Mouse (Mus musculus) heart, postnatal 0 days (tissue): ENCODE data around the gene Fgfr2. TPM values are rescaled to one million over a fixed set of nuclear protein-coding genes. Genes with fewer than 3 reads are reported as not detected.

Experiments used
- ATAC-seq: fragments of 200-750 bp; cut with Nextera tagmentation; 2 replicates; pipeline ENCODE4 v1.8.0; 2017; ENCODE audit warnings: low read depth, moderate number of reproducible peaks, moderate library complexity; ENCODE audit not compliant: insufficient read depth
- DNase-seq: peaks from one replicate; pipeline ENCODE4 v3.0.0-alpha.2; 2016; ENCODE audit warnings: low spot score
- H3K27ac ChIP-seq: fragments of 300-500 bp; sonication (generic); 2 replicates; pipeline ENCODE4 v1.5.1; 2014; ENCODE audit warnings: low read depth, mild to moderate bottlenecking
- H3K27me3 ChIP-seq: fragments of 300-500 bp; sonication (generic); 2 replicates; pipeline ENCODE4 v1.6.1; 2014; ENCODE audit warnings: low read length, mixed read lengths; ENCODE audit not compliant: control insufficient read depth, insufficient read depth
- H3K36me3 ChIP-seq: fragments of 300-500 bp; sonication (generic); replicated peaks from 2 replicates; pipeline ENCODE4 v1.6.1; 2014; ENCODE audit warnings: low read length, mixed read lengths; ENCODE audit not compliant: control insufficient read depth, insufficient read depth
- H3K4me1 ChIP-seq: fragments of 300-500 bp; sonication (generic); 2 replicates; pipeline ENCODE4 v1.6.1; 2014; ENCODE audit warnings: antibody characterized with exemption; ENCODE audit not compliant: control insufficient read depth, insufficient read depth
- H3K4me2 ChIP-seq: fragments of 300-500 bp; sonication (generic); 2 replicates; pipeline ENCODE4 v1.6.1; 2014; ENCODE audit warnings: low read depth, mild to moderate bottlenecking, low read length, moderate library complexity
- H3K4me3 ChIP-seq: fragments of 300-500 bp; sonication (generic); 2 replicates; pipeline ENCODE4 v1.5.1; 2014; ENCODE audit warnings: low read depth, low read length
- H3K9ac ChIP-seq: fragments of 300-500 bp; sonication (generic); replicated peaks from 2 replicates; pipeline ENCODE4 v1.6.1; 2014; ENCODE audit warnings: low read depth, low read length, mixed read lengths
- H3K9me3 ChIP-seq: fragments of 300-500 bp; sonication (generic); replicated peaks from 2 replicates; pipeline ENCODE4 v1.6.1; 2016; ENCODE audit warnings: low read length; ENCODE audit not compliant: control insufficient read depth
- CTCF ChIP-seq: IDR thresholded peaks from 2 replicates; pipeline ENCODE4 v1.5.1; 2016; ENCODE audit warnings: antibody characterized with exemption, control low read depth, low read depth
- EP300 ChIP-seq: IDR thresholded peaks from 2 replicates; pipeline ENCODE4 v1.6.1; 2016; ENCODE audit warnings: antibody characterized with exemption, low read depth
- WGBS: fragments of 180-500 bp; shearing (Covaris S2); extraction: QIAGEN DNeasy Blood & Tissue Kit; methylation state at CpG from one replicate; pipeline ENCODE4 v1.1.7; 2014; 5-methylcytosine and 5-hydroxymethylcytosine counted together
- polyA plus RNA-seq: library from polyadenylated mRNA; unstranded; fragments of >200 nt; fragmentation: Nextera tagmentation; extraction: Ambion mirVana; gene quantifications from 2 replicates; pipeline ENCODE4 v1.2.1, GENCODE M21; 2015
- total RNA-seq: library from RNA; depleted of rRNA; stranded (reverse); fragments of >200 nt; gene quantifications from 2 replicates; pipeline ENCODE4 v1.2.3, GENCODE M21; 2014; ENCODE audit warnings: low replicate concordance

Gene Fgfr2
- total and polyA plus RNA-seq, 2 experiments from 2014 or later, result 3.8 to 11.5 TPM

DNA sequence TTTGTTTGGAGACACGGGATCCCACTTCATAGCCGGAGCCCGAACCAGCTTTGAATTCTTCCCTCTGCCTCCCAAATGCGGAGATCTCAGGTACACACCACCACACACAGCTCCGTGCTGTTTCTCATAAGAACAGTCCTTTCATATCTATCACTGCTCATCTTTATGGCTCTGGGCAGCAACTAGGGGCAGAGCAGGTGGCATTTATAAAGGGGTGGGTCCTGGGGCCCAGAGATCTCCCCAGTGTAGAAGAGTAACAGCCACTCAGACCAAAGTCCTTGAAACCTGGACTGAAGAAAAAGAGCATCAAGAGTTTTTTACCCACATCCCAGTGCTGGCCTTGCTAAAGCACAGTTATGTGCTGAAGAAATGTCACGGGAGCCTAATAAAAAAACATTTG is 542.6 kb downstream of the Fgfr2 start:
- no peak overlapping the region for H3K4me2 ChIP-seq
- ATAC-seq, result no peak
- H3K4me3 ChIP-seq, result no peak overlapping the region
- H3K27me3 ChIP-seq, result no peaks in the 10 kb centered on the region
- H3K9ac ChIP-seq, result no peak overlapping the region
- H3K9me3 ChIP-seq, result no peaks in the 10 kb centered on the region
- H3K4me1 ChIP-seq, result 0 out of 2 replicates have a peak, but pooled peaks cover 6% of the 10 kb centered on the region
- no peak for TF ChIP-seq EP300
- no peak for TF ChIP-seq CTCF
- no peaks in the 10 kb centered on the region for H3K36me3 ChIP-seq
- no peak overlapping the region for H3K27ac ChIP-seq
- DNase-seq, result no peak
- WGBS, result 58% methylated on average over 6 of the region's 6 CpGs

DNA sequence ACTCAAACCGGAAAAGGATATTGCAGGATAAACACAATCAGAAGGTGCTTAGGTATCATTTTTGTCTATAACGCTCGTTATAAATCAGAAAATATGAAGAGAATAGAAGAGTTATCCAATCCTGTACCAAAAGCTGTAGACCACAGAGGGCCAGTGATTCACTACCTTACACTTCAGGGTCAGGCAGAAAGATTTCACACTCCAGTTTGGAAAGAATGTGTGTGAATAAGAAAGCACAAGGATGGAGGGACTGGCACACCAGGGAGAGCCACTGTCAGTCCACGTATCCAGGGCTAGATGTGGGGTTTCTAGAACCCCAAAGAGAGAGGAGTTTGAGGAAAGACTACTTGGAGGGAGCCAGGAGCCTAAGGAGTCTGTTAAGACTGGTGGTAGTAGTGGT is 546.3 kb downstream of the Fgfr2 start:
- H3K36me3 ChIP-seq, result no peaks in the 10 kb centered on the region
- no peaks in the 10 kb centered on the region for H3K9me3 ChIP-seq
- DNase-seq, result no peak
- H3K27ac ChIP-seq, result peak overlapping the region; percentile 96
- H3K4me3 ChIP-seq, result peak overlapping the region; percentile 61; the same call in 1 of the 2 replicates
- H3K4me1 ChIP-seq, result peaks cover 22% of the 10 kb centered on the region
- ATAC-seq, result no peak
- WGBS, result 43% methylated on average over 4 of the region's 4 CpGs
- peak overlapping the region; percentile 22; the same call in 1 of the 2 replicates for H3K9ac ChIP-seq
- TF ChIP-seq EP300, result no peak
- no peak for TF ChIP-seq CTCF
- no peaks in the 10 kb centered on the region for H3K27me3 ChIP-seq
- H3K4me2 ChIP-seq, result peak overlapping the region; percentile 72; the same call in 1 of the 2 replicates

DNA sequence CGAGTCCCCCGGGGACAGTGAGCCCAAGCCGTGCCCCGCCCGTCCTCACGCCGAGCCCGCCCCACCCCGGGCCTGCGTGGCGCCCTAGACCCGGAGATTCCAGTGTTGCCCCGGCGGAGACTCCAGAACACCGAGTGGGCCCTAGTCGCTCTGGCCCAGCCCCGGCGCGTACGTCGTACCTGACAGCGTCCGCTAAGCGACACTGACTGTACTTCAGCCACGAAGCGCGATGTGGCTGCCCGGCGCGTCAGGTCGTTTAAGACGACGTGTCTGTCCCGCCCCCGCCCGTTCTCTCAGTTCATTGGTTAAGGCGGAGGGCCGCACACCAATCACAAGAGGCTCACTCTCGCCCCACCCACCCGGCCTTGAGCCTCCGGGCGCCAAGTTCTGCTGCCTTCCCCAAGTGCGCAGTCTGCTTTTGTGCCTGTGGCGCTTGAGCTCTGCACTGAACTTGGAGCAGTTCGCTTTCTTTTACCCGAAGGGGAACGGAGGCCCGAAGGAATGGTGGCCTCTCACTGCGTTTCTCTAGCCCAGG is 547.0 kb downstream of the Fgfr2 start, which contains the start of gene Oat:
Gene Oat, minus strand, starts transcription at position 283 of the 535 bp plus-strand sequence.
- ATAC-seq, result peak; percentile 97

DNA sequence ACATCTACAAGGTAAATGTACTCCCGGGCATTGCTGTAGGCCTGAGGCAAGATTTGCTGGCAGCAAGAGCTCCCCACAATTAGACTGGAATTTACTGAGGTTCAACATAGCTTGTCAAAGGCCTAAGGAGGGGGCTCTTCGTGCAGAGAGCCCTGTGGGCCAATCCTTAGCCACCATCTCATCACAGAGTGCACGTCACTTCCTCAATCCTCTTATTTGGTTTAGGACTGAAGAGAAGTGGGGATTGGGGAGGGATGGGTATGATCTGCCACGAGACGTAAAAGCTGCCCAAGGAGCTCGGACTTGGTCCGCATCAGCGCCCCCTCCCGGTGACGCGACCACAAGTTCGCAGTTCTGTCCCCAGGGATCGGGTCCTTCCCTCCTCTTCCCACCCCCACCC is 547.5 kb downstream of the Fgfr2 start:
- under 1% methylated on average over 13 of the region's 13 CpGs for WGBS
- TF ChIP-seq CTCF (peak; percentile 57), EP300 (no peak)
- Histone ChIP-seq H3K4me1 (peaks cover 33% of the 10 kb centered on the region), H3K4me2 (peak overlapping the region; percentile 72), H3K9ac (peak overlapping the region; percentile 69), H3K9me3 (no peaks in the 10 kb centered on the region), H3K27me3 (no peaks in the 10 kb centered on the region), H3K36me3 (no peaks in the 10 kb centered on the region), H3K27ac (peak overlapping the region; percentile 96), H3K4me3 (peak overlapping the region; percentile 61)
- ATAC-seq (peak; percentile 87), DNase-seq (peak; percentile 96)

More for the DNA sequence above, 547.0 kb downstream of the Fgfr2 start, which contains the start of gene Oat:
- Histone ChIP-seq H3K27me3 (no peaks in the 10 kb centered on the region), H3K9me3 (no peaks in the 10 kb centered on the region), H3K27ac (peak within 1 kb of the TSS; percentile 96), H3K36me3 (no peaks in the 10 kb centered on the region), H3K4me1 (peaks cover 28% of the 10 kb centered on the region), H3K9ac (peak within 1 kb of the TSS; percentile 69), H3K4me3 (peak within 1 kb of the TSS; percentile 61), H3K4me2 (peak within 1 kb of the TSS; percentile 72)
- WGBS, result 1% methylated on average over 49 of the region's 49 CpGs
- DNase-seq, result peak; percentile 97
- TF ChIP-seq CTCF, result no peak; the same call in 1 of the 2 replicates
- no peak for TF ChIP-seq EP300

DNA sequence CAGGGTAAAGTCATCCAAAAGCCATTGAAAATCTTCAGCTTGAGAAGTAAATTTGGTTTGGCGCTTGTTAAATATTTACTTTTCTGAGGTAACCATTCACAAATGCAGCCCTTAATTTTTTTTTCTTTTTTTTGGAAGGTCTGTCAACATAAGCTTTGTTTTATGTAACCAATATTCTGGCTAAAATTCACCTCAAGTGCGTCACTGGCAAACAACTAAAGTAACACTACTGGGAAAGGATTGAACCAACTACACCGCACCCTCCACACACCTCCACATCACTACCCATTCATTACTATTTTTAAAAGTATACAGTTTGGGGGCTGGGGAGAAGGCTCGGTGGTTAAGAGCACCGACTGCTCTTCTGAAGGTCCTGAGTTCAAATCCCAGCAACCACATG is 548.5 kb downstream of the Fgfr2 start:
- ATAC-seq, result no peak
- H3K9me3 ChIP-seq, result no peaks in the 10 kb centered on the region
- no peaks in the 10 kb centered on the region for H3K27me3 ChIP-seq
- WGBS, result 80% methylated on average over 5 of the region's 5 CpGs
- H3K36me3 ChIP-seq, result peaks cover 6% of the 10 kb centered on the region
- no peak overlapping the region for H3K4me2 ChIP-seq
- no peak overlapping the region for H3K9ac ChIP-seq
- peaks cover 40% of the 10 kb centered on the region for H3K4me1 ChIP-seq
- no peak for DNase-seq
- no peak overlapping the region for H3K4me3 ChIP-seq
- TF ChIP-seq CTCF (no peak), EP300 (no peak)
- H3K27ac ChIP-seq, result no peak overlapping the region

DNA sequence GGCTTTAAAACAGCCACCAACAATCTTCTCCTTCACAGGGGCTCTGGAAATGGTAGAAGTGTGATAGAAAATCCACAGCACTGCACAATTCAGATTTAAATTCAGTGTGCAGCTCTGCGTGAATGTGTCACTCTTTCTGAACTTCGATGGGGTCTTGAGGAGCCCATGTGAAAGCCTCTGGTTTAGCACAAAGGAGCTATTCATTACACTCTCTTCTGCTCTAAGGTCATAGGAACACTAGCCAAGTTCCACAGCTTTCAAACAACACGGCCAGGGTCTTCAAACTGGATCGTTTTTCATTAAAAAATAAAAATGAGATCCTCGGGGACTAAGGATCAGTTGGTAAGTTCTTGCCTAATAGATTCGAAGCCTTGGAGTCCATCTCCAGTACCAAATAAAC is 549.9 kb downstream of the Fgfr2 start:
- Histone ChIP-seq H3K4me2 (no peak overlapping the region), H3K4me1 (peaks cover 41% of the 10 kb centered on the region), H3K27me3 (no peaks in the 10 kb centered on the region), H3K9ac (no peak overlapping the region), H3K4me3 (no peak overlapping the region), H3K36me3 (peaks cover 20% of the 10 kb centered on the region), H3K9me3 (no peaks in the 10 kb centered on the region), H3K27ac (peak overlapping the region; percentile 21; the same call in 1 of the 2 replicates)
- DNase-seq, result no peak
- 70% methylated on average over 6 of the region's 6 CpGs for WGBS
- ATAC-seq, result no peak
- TF ChIP-seq EP300, result no peak
- TF ChIP-seq CTCF, result no peak
